8 mouse cellular contexts compared by ENCODE assay signal in genomic region chr16:29734324-29734723, GRCm38 (mm10).
DNase-seq lines count a peak whose midpoint lies in the region; ATAC-seq and TF ChIP-seq lines count a peak whose summit lies in the region.

No protein-coding gene starts in this region.

- H3K4me2 ChIP-seq in forebrain, embryonic 16.5 days (ENCODE audit: low read length) = peak overlapping the region; percentile 33
- 0 out of 2 replicates have a peak overlapping the region, but pooled peaks have one; percentile 37 for H3K4me2 ChIP-seq in hindbrain, embryonic 15.5 days
- peak overlapping the region; percentile 19; the same call in 1 of the 2 replicates for H3K4me2 ChIP-seq in midbrain, embryonic 13.5 days (replicated peaks)

- H3K27me3 ChIP-seq in cerebellum, adult 2 months (ENCODE audit: control insufficient read depth, insufficient read depth, low read length) = no peaks in the 10 kb centered on the region
- H3K27me3 ChIP-seq in forebrain, embryonic 16.5 days (replicated peaks; ENCODE audit: control insufficient read depth, insufficient read depth, low read length) = peaks cover 13% of the 10 kb centered on the region; the same call in 1 of the 2 replicates
- peaks cover 72% of the 10 kb centered on the region for H3K27me3 ChIP-seq in hindbrain, embryonic 15.5 days
- peaks cover 86% of the 10 kb centered on the region for H3K27me3 ChIP-seq in midbrain, embryonic 13.5 days

- peak; percentile 53 for DNase-seq in ovary, postnatal 14 days (ENCODE audit: low spot score)
- DNase-seq in ovary, postnatal 36 days (ENCODE audit: low spot score) = no peak
- peak; percentile 37 to 59 for DNase-seq in cerebellum, adult 2 months
- peak; percentile 57 to 60 for DNase-seq in left cerebral cortex, postnatal 10 days (ENCODE audit: extremely low spot score in 1 of 2, low spot score in 2 of 2)
- peak; percentile 71 for DNase-seq in yolk sac, embryonic 10.5 days (ENCODE audit: low spot score)

- H3K9me3 ChIP-seq in forebrain, embryonic 16.5 days (ENCODE audit: control insufficient read depth, low read length) = no peaks in the 10 kb centered on the region
- H3K9me3 ChIP-seq in hindbrain, embryonic 15.5 days = no peaks in the 10 kb centered on the region
- no peaks in the 10 kb centered on the region for H3K9me3 ChIP-seq in midbrain, embryonic 13.5 days

- H3K27ac ChIP-seq in cerebellum, adult 2 months (ENCODE audit: insufficient read depth, low read length) = no peak overlapping the region
- H3K27ac ChIP-seq in forebrain, embryonic 16.5 days (ENCODE audit: low read length) = no peak overlapping the region
- H3K27ac ChIP-seq in hindbrain, embryonic 15.5 days (replicated peaks) = 0 out of 2 replicates have a peak overlapping the region, but pooled peaks have one; percentile 42
- H3K27ac ChIP-seq in midbrain, embryonic 13.5 days = peak overlapping the region; percentile 19; the same call in 1 of the 2 replicates

- ATAC-seq in forebrain, embryonic 16.5 days = peak; percentile 64
- peak; percentile 74; the same call in 1 of the 2 replicates for ATAC-seq in hindbrain, embryonic 15.5 days (ENCODE audit: low FRiP score, low read depth)
- ATAC-seq in midbrain, embryonic 13.5 days = peak; percentile 55

- no peak for TF ChIP-seq POLR2A in cerebellum, adult 2 months (IDR thresholded peaks at IDR 0.05; ENCODE audit: borderline replicate concordance, insufficient read depth, low read length)

- no peaks in the 10 kb centered on the region for H3K4me1 ChIP-seq in cerebellum, adult 2 months (ENCODE audit: control insufficient read depth, insufficient read depth, low read length)
- H3K4me1 ChIP-seq in forebrain, embryonic 16.5 days (replicated peaks; ENCODE audit: control insufficient read depth, insufficient read depth, low read length) = peaks cover 16% of the 10 kb centered on the region
- peaks cover 20% of the 10 kb centered on the region for H3K4me1 ChIP-seq in hindbrain, embryonic 15.5 days (replicated peaks)
- peaks cover 20% of the 10 kb centered on the region for H3K4me1 ChIP-seq in midbrain, embryonic 13.5 days (replicated peaks)

- intact Hi-C loops in left cerebral cortex, postnatal 10 days (cut with DNase I) = loop anchor here (5.0 to 10.0 kb wide), 2 partner anchors 220 to 458 kb away; no protein-coding TSS in a partner anchor

- H3K36me3 ChIP-seq in forebrain, embryonic 16.5 days (ENCODE audit: control insufficient read depth, insufficient read depth) = no peaks in the 10 kb centered on the region
- H3K36me3 ChIP-seq in hindbrain, embryonic 15.5 days = no peaks in the 10 kb centered on the region
- no peaks in the 10 kb centered on the region for H3K36me3 ChIP-seq in midbrain, embryonic 13.5 days

- TF ChIP-seq CTCF in cerebellum, adult 2 months (IDR thresholded peaks at IDR 0.05; ENCODE audit: borderline replicate concordance, insufficient read depth, low read depth, low read length) = peak; percentile 58; the same call in 1 of the 2 replicates

- H3K4me3 ChIP-seq in cerebellum, adult 2 months (replicated peaks; ENCODE audit: insufficient read depth, low read depth, low read length) = no peak overlapping the region
- no peak overlapping the region for H3K4me3 ChIP-seq in forebrain, embryonic 16.5 days (replicated peaks; ENCODE audit: low read length)
- H3K4me3 ChIP-seq in hindbrain, embryonic 15.5 days = no peak overlapping the region
- H3K4me3 ChIP-seq in midbrain, embryonic 13.5 days (replicated peaks) = no peak overlapping the region

- WGBS in cerebellum, adult 2 months = 6% methylated on average over 1 of the region's 1 CpGs
- 0% methylated on average over 1 of the region's 1 CpGs for WGBS in forebrain, embryonic 16.5 days
- 0% methylated on average over 1 of the region's 1 CpGs for WGBS in hindbrain, embryonic 15.5 days
- WGBS in midbrain, embryonic 13.5 days = 13% methylated on average over 1 of the region's 1 CpGs

- no peak overlapping the region for H3K9ac ChIP-seq in forebrain, embryonic 16.5 days (replicated peaks; ENCODE audit: low read depth, low read length)
- H3K9ac ChIP-seq in hindbrain, embryonic 15.5 days = no peak overlapping the region
- H3K9ac ChIP-seq in midbrain, embryonic 13.5 days (replicated peaks) = no peak overlapping the region; the same call in 1 of the 2 replicates

Comparison
In these comparisons a context has a peak if more than half of its experiments do, and no peak if none do; other contexts are left out.
1. H3K27ac ChIP-seq: peak in hindbrain, embryonic 15.5 days (single experiment) and midbrain, embryonic 13.5 days (single experiment); none in cerebellum, adult 2 months (single experiment) and forebrain, embryonic 16.5 days (single experiment).
2. Peak in every context shown above with its lines, with median percentiles within 50 percentile points of each other: ATAC-seq and H3K4me2 ChIP-seq.